Mouse (Mus musculus) thymus, postnatal 14 days (tissue): ENCODE measurements around the gene Prmt1.
"Not testable (repeated sequence)": the region's sequence is repeated elsewhere in the genome, so short reads cannot be mapped to it uniquely, and the experiment has no call there.

Source experiments
- DNase-seq: peaks from one replicate; pipeline ENCODE4 v3.0.0; 2021

Gene Prmt1

DNA sequence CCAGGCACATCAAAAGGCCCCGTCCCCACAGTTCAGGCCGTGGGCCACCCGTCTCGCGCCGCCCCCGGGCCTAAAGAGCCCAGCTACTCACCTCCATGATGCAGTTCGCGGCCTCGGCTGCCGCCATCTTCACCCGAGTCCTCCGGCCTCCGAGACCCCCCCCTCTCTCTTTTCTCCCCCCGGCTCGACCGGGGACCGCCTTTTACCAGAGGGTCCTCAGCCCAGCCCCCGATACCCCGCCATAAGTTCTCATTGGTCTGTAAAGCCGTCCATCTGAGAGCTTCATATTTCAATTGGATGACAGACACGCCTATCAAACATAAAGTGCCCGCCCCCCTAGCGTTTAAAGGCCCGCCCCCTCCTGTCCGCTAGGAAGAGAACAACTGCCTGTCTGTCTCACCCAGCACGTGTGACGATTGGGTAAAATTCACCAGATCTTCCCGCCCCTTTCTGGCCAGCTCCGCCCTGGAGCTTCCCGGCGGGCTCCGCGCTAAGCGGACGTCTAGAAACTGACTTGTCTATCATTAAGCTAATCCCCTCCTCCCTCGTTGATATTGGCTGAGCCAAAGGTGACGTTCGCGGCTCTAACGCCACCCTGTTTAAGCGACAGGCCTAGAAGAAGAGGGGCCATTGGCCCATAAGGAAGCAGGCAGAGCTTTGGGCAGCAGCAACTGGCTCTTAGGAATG, at the start of gene Prmt1:
Prmt1 (minus strand) TSS at position 377 of the 687 bp plus-strand sequence.
- DNase-seq, result peak; percentile 97

DNA sequence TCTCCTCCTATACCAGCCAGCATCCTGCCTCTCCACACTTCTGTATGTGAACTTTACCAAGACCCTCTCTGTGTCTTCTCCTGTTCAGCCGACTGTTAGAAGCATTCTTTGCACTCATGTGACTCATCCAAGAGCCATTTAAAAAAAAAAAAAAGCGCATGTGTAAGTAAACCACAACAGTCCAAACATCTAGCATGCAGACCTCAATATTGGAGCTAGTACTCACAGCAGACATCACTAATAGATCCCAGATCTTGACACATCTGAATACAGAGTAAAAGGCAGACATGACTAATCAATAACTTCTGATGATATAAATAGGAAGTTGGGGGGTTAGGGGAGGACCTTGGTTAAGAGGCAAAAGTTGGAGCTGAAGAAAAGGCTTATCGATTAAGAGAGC, 49.3 kb upstream of the Prmt1 start:
- DNase-seq, result no peak

DNA sequence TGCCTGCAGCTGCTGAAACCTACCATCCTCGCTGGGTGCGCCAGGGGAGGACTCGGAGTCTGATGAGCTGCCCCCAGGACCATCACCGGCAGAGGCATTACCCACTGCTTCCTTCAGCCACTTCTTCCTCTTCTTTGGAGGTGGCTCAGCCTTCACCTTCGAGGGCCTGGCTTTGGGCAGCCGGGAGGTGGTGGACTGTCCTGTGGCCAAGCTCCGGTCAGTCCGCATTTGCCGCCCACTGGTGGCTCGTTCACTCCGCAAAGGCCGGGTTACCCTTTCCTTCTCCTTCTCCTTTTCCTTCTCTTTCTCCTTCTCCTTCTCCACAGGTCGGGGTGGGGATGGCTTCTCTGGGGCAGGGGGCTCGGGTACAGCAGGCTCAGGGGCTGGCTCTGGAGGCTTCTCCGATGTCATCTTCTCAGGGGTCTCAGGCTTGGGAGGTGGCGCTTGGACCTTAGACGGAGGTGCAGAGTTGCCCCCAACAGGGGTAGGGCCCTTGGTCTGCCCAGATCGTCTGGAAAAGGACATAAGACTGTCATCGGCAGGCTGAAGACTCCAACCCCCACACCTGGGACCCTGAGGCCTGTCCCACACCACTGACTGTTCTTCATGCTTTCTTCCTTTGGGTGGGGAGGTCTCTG, 47.5 kb upstream of the Prmt1 start:
- no peak for DNase-seq

DNA sequence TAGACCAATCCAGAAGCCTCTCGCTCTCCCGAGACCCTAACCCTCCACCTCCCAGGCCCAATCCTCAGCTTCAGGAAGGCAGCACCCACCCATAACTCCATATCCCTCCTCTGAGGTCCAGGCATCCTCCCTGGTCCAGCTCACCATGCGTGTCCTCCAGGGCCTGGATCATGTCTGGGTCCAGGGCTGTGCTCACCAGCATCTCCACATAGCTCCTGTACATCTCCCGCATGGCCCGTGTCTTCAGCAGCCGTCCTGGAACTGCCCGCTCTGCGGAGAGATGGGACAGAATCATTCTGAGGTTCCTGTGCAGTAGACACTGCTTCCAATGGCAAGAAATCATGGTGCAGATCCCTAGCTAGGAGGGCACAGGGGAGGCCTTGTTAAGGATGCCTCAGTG, 44.5 kb upstream of the Prmt1 start:
- no peak for DNase-seq

DNA sequence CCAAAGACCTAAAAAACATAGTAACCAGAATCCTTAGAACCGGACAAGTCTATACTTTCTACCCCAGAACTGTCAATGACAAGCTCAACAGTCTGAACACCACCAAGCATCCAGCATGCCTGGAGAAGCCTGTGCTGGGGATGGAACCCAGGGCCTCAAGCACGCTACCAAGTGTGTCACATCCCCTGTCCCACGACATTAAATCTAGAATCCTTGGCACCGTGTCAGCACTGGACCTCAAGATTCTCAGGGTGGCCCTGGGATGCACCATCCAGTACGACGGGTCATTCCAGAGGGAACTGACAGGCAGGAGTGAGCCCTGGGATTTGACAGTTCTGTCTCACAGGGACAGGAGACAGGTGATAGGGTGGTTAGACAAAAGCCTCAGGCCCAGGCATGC, 43.6 kb upstream of the Prmt1 start:
- no peak for DNase-seq

DNA sequence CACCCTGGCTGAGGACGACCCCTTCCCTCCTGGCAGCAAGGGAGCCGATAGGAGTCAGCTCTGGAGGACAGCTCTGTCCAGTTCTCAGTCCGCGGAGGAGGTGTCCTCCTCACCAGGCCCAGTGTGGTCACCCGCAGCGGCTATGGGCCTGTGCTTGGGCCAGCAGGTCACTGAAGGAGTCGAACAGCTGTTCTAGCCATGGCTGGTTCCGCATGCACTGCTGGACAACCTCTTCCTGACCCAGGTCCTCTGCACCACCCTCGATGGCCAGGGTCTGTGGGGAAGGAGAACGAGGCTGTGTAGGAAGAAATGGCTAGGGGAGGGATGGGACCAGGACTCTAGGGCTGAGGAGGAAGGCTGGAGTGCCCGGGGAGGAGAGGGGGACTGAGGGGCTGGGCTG, 42.0 kb upstream of the Prmt1 start:
- no peak for DNase-seq

DNA sequence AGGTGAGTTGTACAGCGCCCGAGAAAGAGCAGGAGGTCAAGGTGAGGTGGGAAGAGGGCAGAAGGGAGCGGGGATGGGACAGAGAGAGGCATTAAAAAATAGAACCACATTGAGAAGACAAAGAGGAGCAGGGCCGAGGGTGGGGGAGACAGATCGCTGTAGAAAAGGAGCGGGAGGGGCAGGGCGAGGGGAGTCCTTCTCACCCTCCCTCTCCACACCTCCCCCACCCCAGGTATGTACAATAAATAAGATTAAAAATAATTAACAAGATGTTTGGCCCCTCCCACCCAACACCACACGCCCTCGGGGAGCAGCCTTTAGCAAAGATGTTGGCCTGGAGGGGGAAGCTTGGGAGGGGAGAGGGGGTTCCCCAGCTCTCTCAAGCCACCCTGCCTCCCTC, 41.4 kb upstream of the Prmt1 start:
- no peak for DNase-seq

DNA sequence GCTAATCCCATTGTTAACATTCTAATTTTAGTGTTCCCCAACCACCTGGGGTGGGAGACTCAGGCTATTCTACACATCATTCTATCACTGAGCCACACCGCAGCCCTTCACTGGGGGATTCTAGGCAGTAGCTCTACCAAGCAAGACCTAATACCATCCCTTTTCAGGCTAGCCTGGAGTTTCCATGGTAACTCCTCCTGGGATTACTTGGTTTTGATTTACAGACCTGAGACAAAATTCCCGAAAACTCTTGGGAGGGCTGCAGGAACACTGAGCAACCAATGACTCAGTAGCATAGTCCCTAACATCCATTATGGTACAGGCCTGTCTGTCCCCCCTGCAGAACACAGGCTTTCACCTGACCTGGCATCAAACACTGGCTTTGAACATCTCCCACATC, 39.9 kb upstream of the Prmt1 start:
- DNase-seq, result no peak

DNA sequence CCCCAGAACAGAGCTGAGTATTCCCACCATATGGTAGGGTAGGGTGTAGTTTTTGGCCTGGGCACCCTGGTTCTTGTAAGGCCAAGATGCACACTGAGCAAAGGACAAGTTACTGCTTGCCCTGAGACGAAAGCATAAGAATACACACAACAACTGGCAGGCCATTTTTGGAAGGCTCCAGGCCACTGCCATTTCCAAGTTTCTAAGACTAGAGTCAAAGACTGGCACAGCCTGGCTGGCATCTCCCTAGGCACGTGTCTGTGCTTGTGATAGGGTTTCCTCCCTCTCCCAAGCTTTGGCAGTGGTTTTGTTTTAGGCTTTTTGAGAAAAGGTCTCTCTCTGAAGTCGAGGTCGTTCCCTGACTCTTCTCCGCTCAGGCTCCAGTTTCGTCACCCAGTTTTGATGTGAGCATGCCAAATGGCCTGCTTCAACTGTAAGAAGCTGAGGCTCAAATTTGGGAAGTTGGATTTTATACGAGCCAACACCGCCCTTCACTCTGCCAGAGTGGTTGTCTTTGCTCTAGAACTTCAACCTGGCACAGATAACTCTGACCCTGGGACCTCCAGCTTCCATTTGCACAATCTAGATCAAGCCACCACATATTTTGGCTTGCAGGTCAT, 39.3 kb upstream of the Prmt1 start:
- DNase-seq, result no peak

DNA sequence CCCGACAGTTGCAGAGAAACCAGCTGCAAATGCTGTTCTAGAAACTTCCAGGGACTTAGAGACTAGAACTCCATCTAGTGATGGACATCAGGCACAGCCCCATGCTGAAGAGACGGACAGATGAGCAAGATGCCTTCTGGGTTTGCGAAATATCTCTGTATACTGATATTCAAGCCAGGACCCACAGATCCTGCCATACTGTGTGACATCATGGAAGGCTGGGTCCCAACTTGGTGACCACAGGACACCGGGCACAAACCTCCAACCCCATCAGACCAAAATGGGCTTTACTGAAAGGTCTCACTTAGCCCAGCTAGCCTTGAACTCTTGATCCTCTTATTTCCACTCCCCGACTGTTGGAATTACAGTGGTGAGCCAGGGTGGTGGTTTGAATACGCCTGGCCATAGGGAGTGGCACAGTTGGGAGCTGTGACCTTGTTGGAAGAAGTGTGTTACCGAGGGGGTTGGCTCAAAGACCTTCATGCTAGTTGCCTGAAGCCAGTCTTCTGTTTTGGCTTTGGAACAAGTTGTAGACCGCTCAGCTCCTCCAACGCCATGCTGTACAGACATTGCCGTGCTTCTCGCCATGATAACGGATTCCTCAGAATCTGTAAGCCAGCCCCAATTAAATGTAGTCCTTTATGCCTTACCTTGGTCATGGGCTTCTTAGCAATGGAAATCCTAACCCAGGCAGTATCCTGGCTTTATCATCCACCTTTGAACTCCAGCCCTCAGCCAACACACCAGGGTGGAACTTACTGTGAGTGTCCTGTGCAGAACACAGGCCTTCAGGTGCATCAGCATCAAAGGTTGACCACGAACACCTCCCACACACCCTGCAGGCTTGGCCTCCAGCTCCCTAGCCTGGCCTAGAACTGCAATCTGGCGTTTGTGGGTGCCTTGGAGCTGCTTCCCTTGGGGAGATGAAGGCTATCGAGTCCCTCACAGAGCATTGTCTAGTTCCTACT, 38.2 kb upstream of the Prmt1 start:
- DNase-seq, result no peak

DNA sequence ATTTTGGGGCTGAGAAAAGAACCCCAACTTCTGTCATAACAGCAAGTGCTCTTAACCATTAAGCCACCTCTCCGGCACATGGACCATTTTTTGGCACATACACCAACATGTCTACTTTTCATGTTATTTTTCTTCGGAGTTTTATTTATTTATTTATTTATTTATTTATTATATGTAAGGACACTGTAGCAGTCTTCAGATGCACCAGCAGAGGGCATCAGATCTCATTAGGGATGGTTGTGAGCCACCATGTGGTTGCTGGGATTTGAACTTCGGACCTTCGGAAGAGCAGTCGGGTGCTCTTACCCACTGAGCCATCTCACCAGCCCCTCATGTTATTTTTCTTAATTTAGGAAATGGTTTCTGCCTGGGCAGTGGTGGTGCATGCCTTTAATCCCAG, 37.3 kb upstream of the Prmt1 start:
- DNase-seq, result not testable (repeated sequence)

DNA sequence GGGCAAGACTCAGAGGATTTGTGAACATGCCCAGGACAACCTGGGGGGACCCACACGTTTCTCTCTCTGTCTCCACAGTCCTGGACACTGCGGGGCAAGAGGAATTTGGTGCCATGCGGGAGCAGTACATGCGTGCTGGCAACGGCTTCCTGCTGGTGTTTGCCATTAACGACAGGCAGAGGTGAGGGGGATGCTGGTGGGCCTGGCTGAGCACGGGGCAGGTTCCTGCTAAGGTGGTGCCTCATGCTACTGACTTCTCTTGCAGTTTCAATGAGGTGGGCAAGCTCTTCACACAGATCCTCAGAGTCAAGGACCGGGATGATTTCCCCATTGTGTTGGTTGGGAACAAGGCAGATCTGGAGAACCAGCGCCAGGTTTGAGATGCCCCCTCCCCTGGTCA, 33.9 kb upstream of the Prmt1 start:
- DNase-seq, result no peak

DNA sequence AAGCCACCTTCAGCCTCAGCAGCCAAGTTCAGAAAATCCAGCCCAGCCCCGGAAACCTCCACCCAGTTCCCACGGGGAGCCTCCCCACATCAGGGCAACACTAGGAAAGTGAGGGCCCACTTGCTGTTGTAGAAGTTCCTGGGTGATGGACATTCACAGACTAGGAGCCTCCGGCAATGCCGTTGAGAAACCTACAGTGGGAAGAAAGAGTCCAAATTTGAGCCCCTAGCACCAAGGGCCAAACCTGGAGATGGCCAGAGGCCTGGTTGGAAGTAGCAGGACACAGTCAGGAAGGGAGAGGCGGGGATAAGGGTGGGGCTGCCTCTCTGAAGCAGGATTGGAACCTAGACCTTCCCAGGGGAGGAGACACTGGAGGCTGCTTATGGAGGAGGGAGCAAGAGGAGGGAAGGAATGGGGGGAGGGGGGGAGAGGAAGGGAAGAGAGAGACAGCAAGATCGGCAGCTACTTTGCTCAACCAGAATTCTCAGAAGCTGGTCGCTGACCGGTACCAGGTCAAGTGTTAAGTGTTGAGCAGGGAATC, 32.7 kb upstream of the Prmt1 start:
- DNase-seq, result no peak

DNA sequence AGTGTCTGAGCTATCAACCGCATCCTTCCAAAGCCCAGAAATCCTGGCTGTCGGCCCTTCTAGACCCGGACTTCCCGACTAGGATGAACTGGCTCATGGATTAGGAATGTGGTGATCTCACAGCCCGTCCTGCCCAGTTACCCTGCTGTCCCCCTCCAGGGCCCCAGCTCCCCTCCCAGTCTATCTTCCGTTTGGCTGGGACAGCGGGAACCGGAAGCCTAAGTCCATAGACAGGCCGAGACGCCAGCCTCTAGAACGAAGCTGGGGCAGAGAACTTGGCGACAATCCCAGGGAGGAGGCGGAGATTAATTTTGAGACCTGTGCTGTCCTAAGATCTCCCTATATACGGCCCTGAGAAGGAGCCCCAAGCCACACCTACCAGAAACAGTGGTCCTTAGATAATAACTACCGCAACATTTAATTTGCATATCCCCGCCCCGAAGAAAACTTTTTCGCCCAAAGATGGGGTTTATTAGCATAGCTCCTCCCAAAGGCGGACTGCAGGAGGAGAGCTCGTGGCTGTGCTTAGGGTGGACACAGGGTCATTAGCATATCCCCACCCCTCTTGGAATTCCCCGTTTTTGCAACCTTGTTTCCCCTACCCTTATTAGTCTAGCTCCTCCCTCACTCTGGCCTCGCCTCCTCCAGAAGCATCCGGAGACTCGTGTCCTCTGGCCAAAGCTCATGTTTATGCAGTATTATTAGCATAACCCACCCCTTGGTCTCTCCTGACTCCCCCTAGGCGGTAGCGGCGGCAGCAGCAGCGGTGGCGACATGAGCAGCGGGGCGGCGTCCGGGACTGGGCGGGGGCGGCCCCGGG, 31.1 kb upstream of the Prmt1 start, which contains the start of gene Rras:
Rras (plus strand) TSS at position 720 of the 820 bp plus-strand sequence.
- peak; percentile 80 for DNase-seq

DNA sequence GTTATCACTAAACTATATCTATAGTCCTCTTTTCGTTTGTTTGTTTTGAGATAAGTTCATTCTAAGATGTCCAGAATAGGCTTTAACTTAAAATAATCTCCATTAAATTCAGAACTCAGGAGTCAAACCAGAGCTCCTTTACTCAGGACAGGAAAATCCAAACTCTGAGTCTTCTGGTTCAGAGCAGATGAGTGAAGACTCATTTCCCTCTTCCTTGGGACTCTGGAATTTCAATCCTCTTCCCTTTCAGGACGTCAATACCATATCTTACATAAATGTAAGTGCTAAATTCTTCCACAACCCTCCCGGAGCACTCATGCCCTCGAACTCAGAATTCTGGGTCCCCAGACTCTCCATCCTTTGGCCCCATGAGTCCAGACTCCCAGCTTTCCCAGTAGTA, 30.4 kb upstream of the Prmt1 start:
- no peak for DNase-seq

DNA sequence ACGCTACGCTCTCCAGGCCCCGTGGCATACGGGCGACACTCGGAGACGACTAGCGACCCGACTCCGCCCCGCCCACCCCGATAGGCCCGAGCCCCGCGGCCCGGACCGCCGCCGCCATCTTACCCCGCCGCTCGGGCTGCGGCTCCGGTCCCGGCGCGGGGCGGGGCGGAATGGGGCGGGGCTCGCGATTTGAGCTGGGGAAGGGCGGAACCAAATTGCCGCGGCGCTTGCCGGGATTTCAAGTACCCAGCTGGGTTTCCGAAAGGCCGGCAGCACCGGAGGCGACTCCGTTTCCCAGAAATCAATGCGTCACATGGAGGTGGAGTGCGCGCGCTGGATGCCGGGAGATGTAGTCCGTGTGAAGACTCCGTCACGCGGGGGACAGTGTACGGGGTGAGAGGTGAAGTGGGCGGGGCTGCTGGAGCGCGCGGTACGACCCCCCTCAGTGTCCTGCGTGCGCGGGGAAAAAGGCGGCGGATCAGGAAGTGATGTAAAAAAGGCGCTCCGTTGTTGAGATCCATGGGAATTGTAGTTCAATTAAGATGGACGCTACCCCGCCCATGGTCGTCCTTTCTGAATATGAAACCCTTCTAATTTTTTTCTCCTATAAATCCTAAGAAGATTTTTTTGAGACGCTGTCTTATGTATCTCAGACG, 29.7 kb upstream of the Prmt1 start, which contains the start of gene Scaf1:
Scaf1 (minus strand) TSS at position 407 of the 656 bp plus-strand sequence.
- DNase-seq, result peak; percentile 100

DNA sequence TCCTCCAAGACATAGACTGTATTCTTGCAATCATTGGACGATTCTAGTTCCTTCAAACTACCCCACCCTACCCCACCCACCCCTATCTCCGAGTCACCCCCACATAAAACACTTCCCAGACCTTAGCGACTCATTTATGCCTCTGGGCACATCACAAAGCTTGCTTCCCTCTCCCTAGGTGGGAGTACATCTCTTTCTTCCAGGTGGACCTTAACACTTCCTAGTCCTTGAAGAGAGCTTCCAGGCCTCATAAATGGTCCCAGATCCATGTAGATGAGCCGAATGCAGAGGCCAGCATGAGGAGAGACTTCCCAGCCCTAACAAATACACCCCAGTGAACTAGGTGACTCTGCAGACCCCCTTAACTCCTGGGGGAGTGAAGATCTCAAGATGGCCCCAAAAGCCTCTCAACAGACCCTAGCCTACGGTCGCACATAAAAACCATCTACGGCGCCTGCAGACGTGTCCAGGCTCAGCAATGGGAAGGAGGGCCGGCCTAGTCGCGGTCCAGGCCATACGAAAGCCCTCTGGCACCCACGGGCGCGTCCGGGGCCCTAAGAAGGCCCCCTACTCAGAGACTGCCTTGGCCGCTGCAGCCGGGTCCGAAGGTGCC, 29.1 kb upstream of the Prmt1 start:
- DNase-seq, result no peak

DNA sequence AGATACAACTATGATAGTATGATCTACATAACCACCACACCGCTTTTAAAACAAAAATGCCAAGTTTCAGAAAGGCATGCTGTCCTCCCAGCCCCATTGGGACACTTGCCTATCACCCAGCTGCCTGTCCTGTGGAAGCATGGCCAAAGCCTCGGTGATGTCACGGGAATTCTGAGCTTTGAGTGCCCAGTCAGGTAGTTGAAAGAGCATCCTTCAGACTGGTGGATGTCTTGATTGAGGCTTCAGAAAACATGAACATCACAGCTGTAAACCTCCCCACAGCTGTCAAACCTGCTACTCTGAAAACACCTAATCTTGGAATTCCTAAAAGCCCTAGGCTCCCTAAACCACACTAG, 27.7 kb upstream of the Prmt1 start:
- DNase-seq, result no peak

DNA sequence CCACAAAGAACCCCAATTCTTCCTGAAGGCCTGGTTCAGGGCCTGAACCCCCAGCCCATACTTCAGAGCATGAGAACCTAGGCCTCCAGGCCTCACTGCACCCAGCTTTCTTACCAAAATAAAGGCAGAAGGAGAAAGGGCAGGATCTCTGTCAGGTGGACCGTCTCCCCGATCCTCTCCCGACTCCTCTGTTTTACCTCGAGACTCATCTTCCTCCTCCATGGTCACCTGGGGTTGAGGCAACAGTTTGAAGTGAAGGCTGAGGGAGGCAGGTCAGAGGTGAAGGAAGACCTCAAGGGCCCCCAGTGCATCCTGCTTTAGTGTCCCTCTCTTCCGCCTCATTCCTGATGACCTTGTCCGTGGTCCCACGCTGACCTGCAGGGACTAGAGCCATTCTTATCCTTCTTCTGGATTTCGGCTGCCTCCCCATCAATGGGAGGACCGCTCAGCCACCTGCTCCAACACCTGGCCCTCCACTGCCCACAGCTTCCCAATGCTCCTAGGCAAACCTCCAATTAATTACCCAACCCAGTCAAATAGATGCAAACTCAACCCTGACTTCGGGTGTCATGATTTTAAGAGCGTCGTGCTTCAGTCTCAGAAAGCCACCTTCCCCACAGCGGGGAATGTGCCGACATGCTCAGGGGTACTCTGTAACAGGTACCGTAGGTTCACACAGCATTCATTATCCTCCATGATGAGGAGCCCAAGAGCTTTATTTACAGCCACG, 27.2 kb upstream of the Prmt1 start:
- DNase-seq, result no peak

DNA sequence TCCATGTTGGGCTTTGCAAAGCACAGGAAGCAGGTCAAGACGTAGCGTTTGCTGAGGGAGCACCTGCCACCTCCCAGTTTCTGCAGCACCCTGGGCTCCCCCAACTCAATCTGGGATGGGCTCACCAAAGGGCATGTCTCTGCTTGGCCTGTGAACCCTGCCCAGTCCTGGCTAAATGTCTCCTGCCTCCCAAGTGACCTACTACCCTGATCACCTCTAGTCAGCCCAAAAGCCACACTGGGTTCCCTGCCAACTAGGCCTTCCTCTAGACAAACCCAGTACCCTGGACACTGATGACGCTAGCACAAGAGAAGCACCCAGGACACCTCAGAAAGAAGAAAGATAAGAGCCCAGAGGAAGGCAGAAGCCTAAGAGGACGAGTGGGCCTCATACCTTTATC, 26.5 kb upstream of the Prmt1 start:
- DNase-seq, result no peak
